Mouse (Mus musculus) CD4-positive, CD25-positive, alpha-beta regulatory T cell, adult 4 months (primary cell): ENCODE results near the gene Fiz1. TPM values are rescaled to one million over a fixed set of nuclear protein-coding genes. Genes with fewer than 3 reads are reported as not detected.
"Not testable (repeated sequence)": the region's sequence is repeated elsewhere in the genome, so short reads cannot be mapped to it uniquely, and the experiment has no call there.

ENCODE experiments used
- ATAC-seq: one replicate; pipeline ENCODE4 v1.8.0; 2017
- polyA plus RNA-seq, 2 experiments: library from polyadenylated mRNA; unstranded; fragments of 100-300 nt; shearing (Covaris generic); gene quantifications; one replicate each; pipeline ENCODE4 v1.2.1; 2017

The Fiz1 gene
- polyA plus RNA-seq, 2 experiments from 2014 or later, result 9.5 to 12.0 TPM

- no peak for ATAC-seq
These were observed 23.0 kb upstream of the Fiz1 start for GRCm38 (mm10) chr7:5037467-5037866.

GRCm38 (mm10) chr7:5037026-5037425 is 22.5 kb upstream of the Fiz1 start:
- ATAC-seq, result no peak

GRCm38 (mm10) chr7:5036136-5036535 is 21.6 kb upstream of the Fiz1 start:
- no peak for ATAC-seq

- ATAC-seq, result no peak
These were observed 21.1 kb upstream of the Fiz1 start for GRCm38 (mm10) chr7:5035628-5036027.

GRCm38 (mm10) chr7:5033818-5034217 is 19.3 kb upstream of the Fiz1 start, which contains the start of gene 4632433K11Rik:
Gene 4632433K11Rik, plus strand, starts transcription at chr7:5034118.
- no peak for ATAC-seq

- ATAC-seq, result no peak
These were observed 17.0 kb upstream of the Fiz1 start for GRCm38 (mm10) chr7:5031496-5031895.

- ATAC-seq, result no peak
These were observed 16.2 kb upstream of the Fiz1 start for GRCm38 (mm10) chr7:5030554-5031275.

- ATAC-seq, result no peak
These were observed 15.4 kb upstream of the Fiz1 start for GRCm38 (mm10) chr7:5029946-5030345.

- ATAC-seq, result no peak
These were observed 15.0 kb upstream of the Fiz1 start for GRCm38 (mm10) chr7:5029543-5029942.

GRCm38 (mm10) chr7:5021197-5021596 is 6.7 kb upstream of the Fiz1 start:
- no peak for ATAC-seq

- ATAC-seq, result peak; percentile 1
These were observed 6.2 kb upstream of the Fiz1 start for GRCm38 (mm10) chr7:5020685-5021084.

- ATAC-seq, result peak; percentile 91
These were observed 5.6 kb upstream of the Fiz1 start, which contains the start of the genes Zfp865 and Ccdc106 for GRCm38 (mm10) chr7:5020000-5020681. Gene Zfp865, plus strand, starts transcription at chr7:5020376. Gene Ccdc106, plus strand, starts transcription at chr7:5020553.

- ATAC-seq, result not testable (repeated sequence)
These were observed 5.1 kb upstream of the Fiz1 start for GRCm38 (mm10) chr7:5019576-5019975.

- ATAC-seq, result no peak
These were observed 3.4 kb upstream of the Fiz1 start for GRCm38 (mm10) chr7:5017931-5018330.

GRCm38 (mm10) chr7:5017352-5017751 is 2.9 kb upstream of the Fiz1 start:
- no peak for ATAC-seq

GRCm38 (mm10) chr7:5016920-5017319 is 2.4 kb upstream of the Fiz1 start:
- ATAC-seq, result no peak

GRCm38 (mm10) chr7:5016057-5016456 is 1.6 kb upstream of the Fiz1 start:
- ATAC-seq, result no peak

- ATAC-seq, result peak; percentile 77
These were observed 863 bp upstream of the Fiz1 start, which contains the start of gene Gm44973 for GRCm38 (mm10) chr7:5015118-5016001. Gene Gm44973, plus strand, starts transcription at chr7:5015496.

GRCm38 (mm10) chr7:5012681-5013513 is 1.6 kb downstream of the Fiz1 start:
- ATAC-seq, result no peak

- ATAC-seq, result no peak
These were observed 6.3 kb downstream of the Fiz1 start for GRCm38 (mm10) chr7:5008229-5008628.

- ATAC-seq, result not testable (repeated sequence)
These were observed 11.6 kb downstream of the Fiz1 start for GRCm38 (mm10) chr7:5002876-5003275.

- ATAC-seq, result peak; percentile 52
These were observed 14.6 kb downstream of the Fiz1 start for GRCm38 (mm10) chr7:4999876-5000275.
